Mouse (Mus musculus) central nervous system, embryonic 11.5 days (tissue): ENCODE results near the gene Tas2r144. TPM values are rescaled to one million over a fixed set of nuclear protein-coding genes. Genes with fewer than 3 reads are reported as not detected.

Experiments used
- polyA plus RNA-seq: library from polyadenylated mRNA; depleted of rRNA; stranded (reverse); fragments of >200 nt; gene quantifications from 2 replicates; pipeline ENCODE4 v1.2.3, GENCODE M21; 2012; rRNA removed

Tas2r144 gene
- polyA plus RNA-seq = not detected in 2 replicates

GRCm38 (mm10) chr6:42215028-42215427 lies at the start of gene Tas2r144:
Gene Tas2r144 (plus strand): TSS chr6:42215328.

GRCm38 (mm10) chr6:42245711-42246353 lies 30.7 kb downstream of the Tas2r144 start, which contains the start of gene Gstk1:
Gene Gstk1 (plus strand): TSS chr6:42245935.

GRCm38 (mm10) chr6:42261524-42262170 lies 46.5 kb downstream of the Tas2r144 start, which contains the start of gene Tmem139:
Gene Tmem139 (plus strand): TSS chr6:42261970.

GRCm38 (mm10) chr6:42264626-42265312 lies 49.6 kb downstream of the Tas2r144 start, which contains the start of gene Casp2:
Gene Casp2 (plus strand): TSS chr6:42264985.

Other genes with a start within 250 kb of the Tas2r144 start
- gene Sval3, start 247.2 kb upstream of the Tas2r144 start, polyA plus RNA-seq = not detected in 2 replicates
- gene Sva, start 176.9 kb upstream of the Tas2r144 start, polyA plus RNA-seq = not detected in 2 replicates
- not detected in 2 replicates for gene Tas2r139, start 74.4 kb upstream of the Tas2r144 start, polyA plus RNA-seq
- gene Gstk1, start 30.6 kb downstream of the Tas2r144 start, polyA plus RNA-seq = 11.7 and 18.5 TPM in 2 replicates
- 0.35 and 0.87 TPM in 2 replicates for gene Tmem139, start 46.6 kb downstream of the Tas2r144 start, polyA plus RNA-seq
- 79.0 and 114 TPM in 2 replicates for gene Casp2, start 49.7 kb downstream of the Tas2r144 start, polyA plus RNA-seq
- 8.6 and 9.3 TPM in 2 replicates for gene Clcn1, start 71.4 kb downstream of the Tas2r144 start, polyA plus RNA-seq
- gene Fam131b, start 109.3 kb downstream of the Tas2r144 start, polyA plus RNA-seq = 10.4 and 12.3 TPM in 2 replicates
- gene Zyx, start 134.3 kb downstream of the Tas2r144 start, polyA plus RNA-seq = 57.3 and 91.0 TPM in 2 replicates
- gene Epha1, start 157.9 kb downstream of the Tas2r144 start, polyA plus RNA-seq = 1.9 and 3.1 TPM in 2 replicates
- 0.14 TPM in 1 of 2 replicates, not detected in the other for gene Tas2r143, start 184.9 kb downstream of the Tas2r144 start, polyA plus RNA-seq
- 0.09 TPM in 1 of 2 replicates, not detected in the other for gene Tas2r135, start 190.1 kb downstream of the Tas2r144 start, polyA plus RNA-seq
- gene Tas2r126, start 219.2 kb downstream of the Tas2r144 start, polyA plus RNA-seq = not detected in 2 replicates
- not detected in 2 replicates for gene Olfr458, start 249.9 kb downstream of the Tas2r144 start, polyA plus RNA-seq